Mouse (Mus musculus) left cerebral cortex, adult 11 months (tissue): ENCODE measurements around the gene Mad1l1.
A peak's percentile ranks its signal among the peaks of the same experiment; 100 is the strongest.

ENCODE experiments used
- DNase-seq: peaks from one replicate; pipeline ENCODE4 v3.0.0; 2022; ENCODE audit warnings: low spot score

The Mad1l1 gene

GRCm38 (mm10) chr5:140213001-140213400 lies 108.4 kb downstream of the Mad1l1 start:
- DNase-seq = no peak

DNA sequence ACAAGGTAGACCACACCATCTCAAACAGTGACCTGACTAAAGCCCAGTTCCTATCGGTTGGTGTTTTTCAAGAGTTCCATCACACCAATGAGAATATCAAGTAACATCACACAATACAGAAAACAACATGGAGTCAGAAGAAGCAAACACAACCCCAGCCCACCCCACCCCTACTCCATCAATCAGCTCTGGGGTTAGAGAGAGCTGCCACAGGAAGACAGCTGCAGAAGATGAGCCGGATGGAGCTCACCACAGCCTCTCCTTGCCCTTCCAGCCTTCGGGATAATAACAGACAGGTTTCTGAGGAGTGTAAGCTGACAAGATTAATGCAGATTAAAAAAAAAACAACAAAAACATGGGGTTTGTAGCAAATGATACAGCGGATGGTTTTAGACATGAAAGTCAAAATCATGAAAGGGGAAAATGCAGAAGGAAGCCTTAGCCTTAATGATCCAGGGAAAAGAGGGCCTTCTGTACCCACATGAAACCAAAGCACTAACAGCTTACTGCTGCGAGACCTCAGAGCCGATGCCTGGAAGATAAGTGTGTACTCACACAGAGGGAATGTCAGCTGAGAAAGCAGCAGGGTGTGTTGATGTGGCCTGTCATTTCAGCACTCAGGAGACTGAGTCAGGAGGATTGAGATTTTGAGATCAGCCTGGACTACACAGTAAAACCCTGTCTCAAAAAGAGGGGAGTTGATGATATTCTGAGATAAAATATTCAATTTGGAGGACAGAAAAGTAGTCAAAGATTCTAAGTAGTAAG lies 110.8 kb downstream of the Mad1l1 start:
- no peak for DNase-seq

DNA sequence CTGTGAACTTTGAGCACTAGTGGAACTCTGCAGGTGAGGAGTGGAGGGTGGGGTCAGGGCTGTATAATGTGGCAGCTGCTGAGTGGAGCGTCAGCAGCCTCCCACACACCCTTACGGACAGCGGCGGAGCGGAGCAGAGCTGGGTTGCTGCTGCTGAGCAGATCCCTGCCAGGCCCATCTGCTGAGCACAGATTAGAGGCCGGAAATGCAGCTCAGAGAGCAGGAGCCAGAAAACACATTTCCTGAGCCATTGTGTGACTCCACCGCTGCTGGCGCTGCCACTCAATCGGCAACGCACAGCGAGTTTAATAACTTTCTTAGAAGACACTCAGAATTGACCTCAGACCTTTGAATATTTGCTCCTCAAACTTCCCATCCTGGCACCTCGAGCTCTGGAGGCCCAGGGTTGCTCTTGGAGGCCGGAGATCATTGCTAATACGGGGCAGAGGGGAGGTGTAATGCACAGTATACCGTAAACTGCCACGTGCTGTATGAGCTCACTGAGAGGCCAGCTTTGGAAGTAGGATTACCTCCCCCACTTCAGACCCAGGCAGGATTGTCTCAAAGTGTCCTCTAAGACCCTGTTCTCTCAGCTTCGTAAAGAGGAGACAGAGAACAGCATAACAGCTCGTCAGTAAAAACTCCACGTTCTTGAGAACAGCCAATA lies 112.5 kb downstream of the Mad1l1 start:
- DNase-seq = no peak

GRCm38 (mm10) chr5:140206726-140207703 lies 114.3 kb downstream of the Mad1l1 start:
- DNase-seq = no peak

- no peak for DNase-seq
Measured at GRCm38 (mm10) chr5:140205991-140206390, 115.4 kb downstream of the Mad1l1 start.

- DNase-seq = no peak
Measured at GRCm38 (mm10) chr5:140204465-140204864, 116.9 kb downstream of the Mad1l1 start.

DNA sequence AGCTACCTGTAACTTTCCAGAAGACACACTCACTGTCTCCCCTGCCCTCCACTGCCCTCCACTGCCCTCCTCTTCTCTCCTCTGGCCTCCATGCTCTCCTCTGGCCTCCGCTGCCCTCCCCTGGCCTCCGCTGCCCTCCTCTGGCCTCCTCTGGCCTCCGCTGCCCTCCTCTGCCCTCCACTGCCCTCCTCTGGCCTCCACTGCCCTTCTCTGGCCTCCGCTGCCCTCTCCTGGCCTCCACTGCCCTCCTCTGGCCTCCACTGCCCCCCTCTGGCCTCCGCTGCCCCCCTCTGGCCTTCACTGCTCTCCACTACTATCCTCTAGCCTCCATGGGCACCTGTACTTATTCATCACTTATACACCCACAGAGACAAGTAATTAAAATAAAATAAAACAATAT lies 117.3 kb downstream of the Mad1l1 start:
- DNase-seq = no peak

DNA sequence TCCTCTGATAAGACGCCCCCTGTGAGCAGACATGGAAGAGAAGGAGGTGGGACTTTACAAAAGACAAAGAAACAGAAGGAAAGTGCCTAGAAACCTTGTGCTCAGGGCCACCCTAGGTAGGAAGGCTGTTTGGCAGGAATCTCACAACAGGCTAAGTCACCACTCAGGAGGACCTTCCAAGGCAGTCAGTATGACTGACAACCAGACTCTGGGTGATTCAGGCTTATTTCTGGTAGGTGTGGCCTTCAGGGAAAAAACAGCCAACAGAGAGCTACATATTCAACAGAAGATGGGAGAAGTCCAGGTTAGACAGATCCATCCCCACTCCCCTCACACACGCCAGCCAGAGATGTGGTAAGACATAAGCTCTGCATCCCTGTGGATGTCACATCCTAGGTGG lies 118.9 kb downstream of the Mad1l1 start:
- DNase-seq = no peak

GRCm38 (mm10) chr5:140201566-140201965 lies 119.8 kb downstream of the Mad1l1 start:
- DNase-seq = no peak

GRCm38 (mm10) chr5:140201109-140201508 lies 120.2 kb downstream of the Mad1l1 start:
- no peak for DNase-seq

DNA sequence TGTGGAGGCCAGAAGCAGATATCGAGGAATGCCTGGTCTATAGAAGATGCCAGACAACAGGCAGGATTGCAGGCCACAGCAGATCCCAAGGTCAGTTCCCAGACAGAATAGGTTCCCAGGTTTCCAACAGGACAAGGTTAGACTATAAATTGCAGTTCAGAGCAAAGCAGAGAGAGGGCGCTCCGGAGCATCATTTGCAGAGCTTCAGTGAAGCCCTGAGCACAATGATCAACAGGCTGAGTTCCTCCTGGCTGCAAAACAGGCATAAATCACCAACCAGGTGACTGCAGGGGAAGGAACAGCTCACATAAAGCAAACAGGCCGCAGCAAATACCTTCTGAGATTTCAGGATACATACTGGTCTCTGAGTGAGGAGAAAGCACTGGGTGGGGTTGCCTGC lies 123.6 kb downstream of the Mad1l1 start:
- peak; percentile 58 for DNase-seq

DNA sequence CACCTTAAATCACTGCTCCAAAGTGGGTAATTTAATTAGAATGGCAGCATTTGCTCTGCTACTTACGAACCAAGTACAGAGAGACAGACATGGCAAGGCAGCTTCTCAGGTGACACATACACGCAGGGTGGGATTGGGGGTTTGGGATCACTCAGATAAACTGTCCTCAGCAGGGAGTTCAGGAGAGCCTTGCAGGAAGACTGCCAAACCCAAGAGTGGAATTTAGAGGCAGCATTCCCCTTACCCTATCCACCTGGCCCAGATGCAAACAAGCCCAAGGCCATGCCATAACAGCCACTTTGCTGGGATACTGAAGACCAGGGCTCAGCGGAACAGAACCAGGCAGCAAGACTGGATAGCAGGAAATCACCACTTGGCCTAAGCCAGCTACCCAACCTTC lies 124.9 kb downstream of the Mad1l1 start:
- no peak for DNase-seq

DNA sequence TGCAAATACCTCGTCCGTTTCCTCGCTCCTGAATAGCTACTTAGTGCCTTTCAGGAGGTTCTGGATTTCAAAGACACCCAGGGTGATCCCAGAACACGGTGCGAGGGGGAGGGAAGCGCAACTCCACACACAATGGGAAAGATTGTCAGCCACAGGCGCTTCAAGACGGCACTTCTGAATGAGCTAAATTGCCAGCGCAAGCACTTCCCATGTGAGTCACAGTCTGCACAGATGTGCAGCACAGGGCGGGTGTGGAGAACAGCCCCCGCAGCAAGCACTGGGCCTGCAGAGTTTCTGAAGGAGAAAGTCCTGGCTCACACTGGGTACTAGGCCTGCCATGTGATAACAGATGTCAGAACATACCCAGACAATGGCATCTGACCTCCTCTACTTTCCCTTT lies 127.2 kb downstream of the Mad1l1 start:
- peak; percentile 74 for DNase-seq

DNA sequence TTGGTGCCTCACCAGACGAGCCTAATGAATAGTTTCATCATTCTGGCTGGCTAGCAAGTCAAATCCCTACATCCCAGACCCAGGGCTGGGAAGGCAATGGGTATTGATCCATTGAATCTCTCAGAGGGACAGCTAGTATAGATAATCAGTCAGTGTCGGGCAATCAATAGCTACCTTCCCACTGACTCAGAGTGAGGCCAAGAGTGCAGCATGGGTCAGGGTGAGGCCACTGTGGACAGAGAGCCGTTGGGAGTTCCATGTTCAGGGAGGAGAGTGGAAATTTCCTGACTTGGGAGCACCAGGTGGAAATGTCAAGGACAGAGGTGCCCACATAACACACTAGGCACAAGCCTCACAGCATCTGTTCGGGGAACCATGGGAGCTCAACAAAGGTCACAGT lies 129.8 kb downstream of the Mad1l1 start:
- no peak for DNase-seq

GRCm38 (mm10) chr5:140186351-140186750 lies 135.0 kb downstream of the Mad1l1 start:
- DNase-seq = no peak

- no peak for DNase-seq
Measured at GRCm38 (mm10) chr5:140185757-140186156, 135.6 kb downstream of the Mad1l1 start.

DNA sequence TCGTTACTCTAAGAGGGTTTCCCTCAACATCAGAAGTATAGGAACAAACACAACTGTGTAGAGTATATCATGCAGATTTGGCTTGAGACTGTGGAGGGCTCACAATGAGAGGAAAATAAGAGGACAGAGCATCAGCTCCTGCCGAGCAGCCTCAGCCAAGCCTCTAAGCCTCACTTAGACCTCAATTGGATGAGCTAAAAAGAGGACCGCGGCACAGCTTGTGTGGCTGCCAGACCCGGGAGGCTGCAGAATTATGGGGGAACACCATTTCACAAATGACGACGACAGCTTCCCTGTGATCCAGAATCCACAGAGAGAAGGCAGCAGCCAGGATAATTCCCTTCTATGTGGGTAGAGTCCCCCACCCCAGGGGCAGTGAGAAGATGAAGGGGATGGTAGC lies 138.0 kb downstream of the Mad1l1 start:
- DNase-seq = no peak

DNA sequence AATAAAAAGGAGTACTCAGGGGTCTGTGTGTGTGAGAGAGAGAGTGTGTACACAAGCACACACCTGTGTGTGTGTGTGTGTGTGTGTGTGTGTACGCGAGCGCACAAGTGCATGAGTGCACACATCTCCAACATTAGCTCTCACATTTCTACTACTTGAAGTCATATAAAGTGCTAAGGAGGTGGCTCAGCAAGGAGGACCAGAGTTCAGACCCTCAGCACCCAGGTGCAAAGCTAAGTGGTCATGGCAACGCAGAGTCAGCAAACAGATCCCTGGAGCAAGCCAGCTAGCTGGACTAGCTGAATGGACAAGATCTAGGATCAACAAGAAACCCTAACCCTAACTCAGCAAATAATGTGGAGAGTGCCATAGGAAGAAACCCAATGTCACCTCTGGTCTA lies 139.0 kb downstream of the Mad1l1 start:
- DNase-seq = no peak

DNA sequence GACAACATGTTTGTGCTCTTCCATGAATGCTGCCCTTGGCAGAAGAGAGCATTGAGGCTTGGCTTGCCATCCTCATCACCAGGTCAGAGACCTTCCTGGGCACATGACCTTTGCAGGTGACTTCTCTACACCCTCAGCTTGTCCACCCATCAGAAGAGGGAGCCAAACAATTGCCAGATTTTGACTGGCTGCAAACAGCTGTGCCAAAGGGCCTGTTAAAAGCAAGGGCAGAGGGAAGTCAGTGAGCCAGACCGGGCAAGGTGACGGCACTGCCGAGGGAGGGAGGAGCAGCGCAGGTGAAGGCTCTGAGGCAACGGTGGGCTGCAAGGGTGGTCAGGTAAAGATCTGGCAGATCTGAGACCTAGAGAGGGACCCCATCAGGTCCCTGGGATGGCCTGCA lies 141.3 kb downstream of the Mad1l1 start:
- DNase-seq = no peak

DNA sequence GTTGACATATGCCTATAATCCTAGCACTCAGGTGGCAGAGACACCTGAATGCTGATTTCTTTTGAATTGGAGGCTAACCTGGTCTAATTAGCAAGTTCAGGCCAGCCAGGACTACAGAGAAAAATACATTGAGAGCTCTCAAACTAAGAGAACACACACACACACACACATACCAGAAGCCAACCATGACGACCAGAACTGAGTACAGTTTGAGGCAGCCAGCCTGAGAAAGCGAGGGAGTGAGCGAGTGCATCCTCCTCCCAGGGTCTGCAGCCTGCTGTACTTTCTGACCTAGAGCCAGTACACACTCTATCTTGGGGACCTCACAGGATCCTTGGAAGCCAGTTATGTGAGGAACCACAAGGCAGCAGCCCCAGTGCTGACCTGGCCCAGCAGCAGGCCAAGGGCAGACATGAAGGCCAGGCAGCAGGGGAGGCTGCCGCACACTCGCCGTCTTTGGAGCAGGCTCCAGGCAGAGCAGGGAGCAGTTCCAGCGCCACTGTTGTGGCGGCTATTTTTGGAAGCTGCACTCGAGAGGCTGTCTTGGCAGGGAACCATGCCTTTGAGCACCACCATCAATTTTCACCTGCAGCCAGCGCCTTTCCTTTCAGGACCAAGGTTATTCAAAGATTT lies 143.2 kb downstream of the Mad1l1 start:
- no peak for DNase-seq

DNA sequence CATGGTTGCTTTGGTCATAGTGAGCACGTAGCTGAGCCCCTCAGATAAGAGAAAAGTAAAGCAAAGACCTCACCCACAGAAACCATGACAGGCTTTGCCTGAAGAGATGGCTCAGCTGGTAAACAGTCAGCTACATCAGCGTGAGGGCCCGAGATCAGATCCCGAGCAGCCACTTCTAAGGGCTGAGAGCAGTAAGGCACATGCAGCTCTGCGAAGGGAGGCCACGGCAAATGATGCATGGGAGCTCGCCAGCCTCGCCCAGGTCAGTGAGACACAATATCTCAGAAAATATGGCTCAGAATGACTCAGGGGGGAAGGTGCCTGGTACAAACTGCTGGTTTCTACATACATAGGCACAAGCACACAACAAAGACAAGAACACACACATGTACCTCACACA lies 143.8 kb downstream of the Mad1l1 start:
- no peak for DNase-seq

DNA sequence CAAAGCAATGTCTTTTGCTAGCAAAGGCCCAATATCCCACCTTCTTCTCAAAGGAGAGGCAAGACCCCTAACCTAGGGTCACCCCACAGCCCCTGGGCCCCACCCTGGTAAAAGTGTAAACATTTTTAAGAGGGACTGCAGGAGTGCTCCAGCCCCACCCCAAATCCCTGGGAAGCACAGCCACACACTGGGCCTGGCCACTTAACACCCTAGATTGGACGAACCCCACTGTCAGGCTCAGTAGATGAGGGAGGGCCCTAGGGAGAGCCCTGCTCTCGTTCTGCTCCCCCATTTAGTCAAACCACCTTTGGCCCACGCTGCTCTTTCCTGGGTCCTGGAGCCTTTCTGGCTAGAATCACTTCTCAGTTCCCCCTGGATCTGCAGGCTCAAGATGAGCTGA lies 145.0 kb downstream of the Mad1l1 start:
- no peak for DNase-seq
